Mouse (Mus musculus): ENCODE measurements around the gene Btbd35f6.
"Not testable (repeated sequence)": the region's sequence is repeated elsewhere in the genome, so short reads cannot be mapped to it uniquely, and the experiment has no call there.

Btbd35f6 gene

DNA sequence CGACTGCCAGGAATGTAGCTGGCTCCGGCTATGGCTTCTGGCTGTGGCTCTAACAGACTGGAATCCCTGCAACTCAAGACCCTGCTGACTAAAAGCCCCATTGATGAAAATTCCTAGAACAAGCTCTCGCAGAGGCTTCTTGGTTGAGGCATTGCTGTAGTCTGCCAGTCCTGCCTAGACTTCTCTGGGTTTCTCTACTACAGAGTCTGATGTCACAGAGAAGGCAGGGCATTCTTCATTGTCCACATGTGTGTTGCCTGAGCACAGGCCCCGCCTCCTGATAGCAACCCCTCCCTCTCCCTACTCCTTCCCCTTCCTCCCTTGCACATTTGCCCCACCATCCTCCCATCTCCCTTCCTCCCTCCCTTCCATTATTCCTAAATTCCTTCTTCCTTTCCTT lies at the start of gene Btbd35f6:
Gene Btbd35f6, minus strand, starts transcription at position 101 of the 400 bp plus-strand sequence.
- not testable (repeated sequence) for DNase-seq (ENCODE audit: low spot score in 2 of 2)

GRCm38 (mm10) chrX:33986716-33987115 lies 30.4 kb upstream of the Btbd35f6 start, which contains the start of gene Gm21870:
TSS of gene Gm21870 (minus strand) at chrX:33986816.
- not testable (repeated sequence) for DNase-seq (ENCODE audit: low spot score in 2 of 2)

- not testable (repeated sequence) for DNase-seq (ENCODE audit: low spot score in 2 of 2)
These were observed 26.1 kb downstream of the Btbd35f6 start for GRCm38 (mm10) chrX:33930216-33930615.

DNA sequence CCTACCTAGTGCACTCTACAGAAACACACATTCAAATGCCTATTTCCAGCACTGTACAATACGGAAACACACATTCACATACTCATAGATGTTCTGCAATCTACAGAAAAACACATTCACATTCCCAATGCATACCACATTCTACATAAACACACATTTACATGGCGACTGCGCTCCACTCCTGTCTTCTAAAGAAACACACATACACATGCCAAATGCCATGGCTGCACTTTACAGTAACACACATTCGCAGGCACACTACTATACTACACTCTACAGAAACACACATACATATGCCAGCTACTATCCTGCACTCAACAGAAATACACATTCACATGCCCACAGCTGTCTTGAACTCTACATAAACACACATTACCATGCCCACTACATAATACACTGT lies 28.1 kb downstream of the Btbd35f6 start:
- not testable (repeated sequence) for DNase-seq (ENCODE audit: low spot score in 2 of 2)

DNA sequence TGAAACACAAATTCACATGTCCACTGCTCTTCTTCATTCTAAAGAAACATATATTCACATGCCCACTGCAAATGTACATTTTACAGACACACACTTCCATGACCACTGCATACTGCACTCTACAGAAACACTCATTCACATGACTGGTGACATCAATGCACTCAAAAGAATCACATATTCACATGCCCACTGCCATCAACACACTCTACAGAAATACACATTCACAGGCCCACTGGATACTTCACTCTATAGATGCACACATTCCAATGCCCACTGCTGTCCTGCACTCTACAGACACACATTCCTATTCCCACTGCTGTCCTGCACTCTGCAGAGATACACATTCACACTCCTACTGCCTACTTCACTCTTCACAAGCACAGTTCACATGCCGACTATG lies 30.0 kb downstream of the Btbd35f6 start:
- not testable (repeated sequence) for DNase-seq (ENCODE audit: low spot score in 2 of 2)

GRCm38 (mm10) chrX:33925420-33925819 lies 30.9 kb downstream of the Btbd35f6 start:
- DNase-seq (ENCODE audit: low spot score in 2 of 2), result not testable (repeated sequence)

Data from cerebellum, postnatal 4 days (tissue).